Mouse (Mus musculus): Measurements from ENCODE around the gene Mtif2. TPM values are rescaled to one million over a fixed set of nuclear protein-coding genes. Genes with fewer than 3 reads are reported as not detected.

The Mtif2 gene
- total RNA-seq, 2 experiments from 2014 or later = 29.2 to 36.5 TPM

- DNase-seq (ENCODE audit: low spot score in 2 of 2) = no peak
These were observed 22.6 kb downstream of the Mtif2 start for GRCm38 (mm10) chr11:29548504-29549424.

DNA sequence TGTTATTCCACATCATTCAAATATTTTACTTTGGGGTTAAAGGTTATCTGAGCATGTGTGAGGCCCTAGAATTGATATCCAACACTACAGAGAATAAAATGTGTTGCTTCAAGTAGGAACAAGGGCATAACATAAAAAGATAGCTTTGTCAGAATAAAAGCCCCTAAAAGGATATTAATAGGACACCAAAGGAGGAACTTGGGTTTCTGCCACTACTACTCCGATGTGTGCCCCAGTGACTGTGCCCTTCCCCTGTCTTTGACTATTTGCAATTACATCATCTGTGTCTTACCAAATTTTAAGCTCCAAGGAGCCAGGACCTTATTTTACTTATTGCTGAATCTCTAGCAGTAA is 23.2 kb downstream of the Mtif2 start:
- no peak for DNase-seq (ENCODE audit: low spot score in 2 of 2)

DNA sequence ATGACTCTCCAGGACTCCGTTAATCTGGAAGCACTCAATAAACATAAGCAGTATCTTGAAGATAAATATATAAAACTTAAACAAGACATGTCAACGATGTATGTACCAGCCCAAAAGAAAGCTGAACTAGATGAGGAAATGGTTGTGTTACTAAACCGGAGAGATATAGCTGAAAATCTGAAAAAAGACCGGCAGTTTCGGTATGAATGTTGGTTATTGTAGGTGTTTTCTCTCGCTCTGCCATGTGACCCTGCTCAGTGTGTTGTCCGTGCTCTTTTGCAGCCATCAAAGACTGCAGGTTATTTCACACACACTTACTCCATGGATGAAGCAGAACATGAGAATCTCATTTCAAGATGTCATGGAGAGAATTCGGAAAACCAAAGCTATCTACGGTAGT is 34.2 kb downstream of the Mtif2 start:
- no peak for DNase-seq (ENCODE audit: low spot score in 2 of 2)

DNA sequence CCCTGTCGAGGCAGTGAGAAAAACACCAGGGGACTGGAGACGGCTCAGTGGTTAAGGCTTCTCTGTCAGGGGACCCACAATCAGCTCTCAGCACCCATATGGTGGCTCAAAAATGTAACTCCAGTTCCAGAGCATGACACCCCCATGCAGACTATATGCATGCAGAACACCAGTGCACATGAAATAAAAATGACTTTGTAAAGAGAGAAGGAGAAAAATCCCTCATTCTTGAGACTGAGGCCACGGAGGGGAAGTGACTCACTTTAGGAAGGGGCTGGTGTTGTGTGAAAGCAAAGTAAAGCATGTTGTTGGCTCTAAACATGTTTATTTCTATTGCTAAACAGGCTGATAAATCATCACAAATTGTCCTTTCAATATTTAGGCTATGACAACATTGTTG is 34.8 kb downstream of the Mtif2 start:
- no peak for DNase-seq (ENCODE audit: low spot score in 2 of 2)

DNA sequence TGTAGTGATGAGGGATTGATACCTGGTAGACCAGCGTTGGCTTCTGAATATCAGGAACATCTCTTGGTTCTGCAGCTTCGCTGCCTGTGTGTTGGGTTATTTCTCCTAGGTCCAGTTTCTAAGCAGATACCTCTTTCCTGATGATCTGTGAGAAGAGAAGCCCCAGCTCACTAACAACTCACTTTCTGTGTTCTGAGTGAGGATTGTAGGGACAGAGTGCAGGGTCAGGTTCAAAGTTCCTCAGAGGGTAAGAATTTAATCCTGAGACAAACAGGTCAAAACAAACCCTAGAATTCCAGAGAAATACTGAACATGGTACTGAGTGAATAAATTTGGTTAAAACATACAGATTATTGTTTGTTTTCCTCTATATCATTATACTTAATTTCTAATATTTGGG is 37.2 kb downstream of the Mtif2 start:
- no peak for DNase-seq (ENCODE audit: low spot score in 2 of 2)

- DNase-seq (ENCODE audit: low spot score in 2 of 2) = no peak
These were observed 45.3 kb downstream of the Mtif2 start for GRCm38 (mm10) chr11:29571536-29571935.

DNA sequence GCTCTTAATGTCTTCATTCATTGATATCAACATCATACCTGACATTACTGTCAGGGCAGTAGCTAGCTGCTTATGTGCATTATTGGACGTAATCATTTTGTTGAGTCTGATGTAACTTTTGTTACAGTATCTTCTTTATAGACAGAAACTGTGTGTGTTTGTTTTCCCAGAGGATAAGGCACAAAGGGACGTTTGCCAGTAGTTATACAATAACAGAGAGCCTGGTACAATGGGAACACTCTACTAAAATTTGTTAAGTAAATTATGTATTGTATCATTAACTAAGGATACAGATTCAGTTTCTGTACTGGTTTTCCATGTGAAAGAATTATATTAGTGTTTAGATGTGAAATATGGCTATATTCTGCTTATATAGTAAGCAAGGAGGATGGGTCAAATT is 46.4 kb downstream of the Mtif2 start:
- DNase-seq (ENCODE audit: low spot score in 2 of 2) = no peak

DNA sequence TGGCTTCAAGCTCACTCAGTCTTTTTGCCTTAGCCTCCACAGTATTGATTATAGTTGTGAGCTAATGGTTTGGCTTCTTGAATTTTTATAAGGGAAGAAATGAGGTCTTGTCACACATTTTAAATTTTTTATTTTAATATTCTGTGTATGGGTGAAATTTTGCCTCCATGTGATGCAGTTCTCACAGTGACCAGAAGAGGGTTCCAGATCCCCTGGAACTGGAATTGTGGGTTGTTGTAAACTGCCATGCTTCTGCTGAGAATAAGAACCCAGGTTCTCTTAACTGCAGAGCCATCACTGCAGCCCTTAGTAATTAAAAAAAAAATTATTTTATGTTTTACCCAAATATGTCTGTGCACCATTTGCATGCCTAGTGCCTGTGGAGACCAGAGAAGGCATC is 53.4 kb downstream of the Mtif2 start:
- DNase-seq (ENCODE audit: low spot score in 2 of 2) = no peak

Other genes with a start within 250 kb of the Mtif2 start
- 10 to 100 TPM; 93.1 to 95.4 TPM for gene Ccdc88a, start 152.8 kb upstream of the Mtif2 start, total RNA-seq (2021)
- 1 to 10 TPM; 4.0 to 5.3 TPM for gene Prorsd1, start 11.4 kb upstream of the Mtif2 start, total RNA-seq (2021)
- under 1 TPM in 1 of 2 experiments, not detected in 1; 0.27 TPM for gene Clhc1, start 21.5 kb downstream of the Mtif2 start, total RNA-seq (2021)
- gene Rps27a, start 21.7 kb downstream of the Mtif2 start, total RNA-seq (2021) = 100 to 1,000 TPM; 485 to 520 TPM
- gene Rtn4, start 166.5 kb downstream of the Mtif2 start, total RNA-seq (2021) = 100 to 1,000 TPM; 504 to 510 TPM